Mouse (Mus musculus) heart, embryonic 11.5 days (tissue): ENCODE results near the gene Ppp1r11. TPM values are rescaled to one million over a fixed set of nuclear protein-coding genes. Genes with fewer than 3 reads are reported as not detected.
A peak's percentile ranks its signal among the peaks of the same experiment; 100 is the strongest.

ENCODE experiments used
- ATAC-seq: fragments of 200-750 bp; cut with Nextera tagmentation; replicated peaks from 2 replicates; pipeline ENCODE4 v1.8.0; 2017; ENCODE audit warnings: moderate library complexity; ENCODE audit not compliant: insufficient number of reproducible peaks, low FRiP score, low TSS enrichment
- H3K27ac ChIP-seq: fragments of 300-500 bp; sonication (generic); 2 replicates; pipeline ENCODE4 v1.5.1; 2014; ENCODE audit warnings: mild to moderate bottlenecking, low read depth, low read length
- H3K27me3 ChIP-seq: fragments of 300-500 bp; sonication (generic); 2 replicates; pipeline ENCODE4 v1.6.1; 2014; ENCODE audit warnings: mild to moderate bottlenecking, low read length, mixed read lengths; ENCODE audit not compliant: control insufficient read depth, insufficient read depth
- H3K36me3 ChIP-seq: fragments of 300-500 bp; sonication (generic); 2 replicates; pipeline ENCODE4 v1.6.1; 2014; ENCODE audit warnings: mild to moderate bottlenecking, low read length, moderate library complexity, mixed read lengths; ENCODE audit not compliant: control insufficient read depth, insufficient read depth
- H3K4me1 ChIP-seq: fragments of 300-500 bp; sonication (generic); 2 replicates; pipeline ENCODE4 v1.6.1; 2014; ENCODE audit warnings: low read length; ENCODE audit not compliant: control insufficient read depth, insufficient read depth
- H3K4me2 ChIP-seq: fragments of 300-500 bp; sonication (generic); 2 replicates; pipeline ENCODE4 v1.6.1; 2014; ENCODE audit warnings: mild to moderate bottlenecking, moderate library complexity
- H3K4me3 ChIP-seq: fragments of 300-500 bp; sonication (generic); 2 replicates; pipeline ENCODE4 v1.5.1; 2014; ENCODE audit warnings: low read depth, low read length
- H3K9ac ChIP-seq: fragments of 300-500 bp; sonication (generic); 2 replicates; pipeline ENCODE4 v1.6.1; 2014; ENCODE audit warnings: mild to moderate bottlenecking, low read depth, low read length, moderate library complexity
- H3K9me3 ChIP-seq: fragments of 300-500 bp; sonication (generic); replicated peaks from 2 replicates; pipeline ENCODE4 v1.6.1; 2016; ENCODE audit warnings: low read length; ENCODE audit not compliant: control insufficient read depth
- WGBS: fragments of 180-500 bp; shearing (Covaris S2); extraction: QIAGEN DNeasy Blood & Tissue Kit; methylation state at CpG from one replicate; pipeline ENCODE4 v1.1.7; 2014; ENCODE audit not compliant: insufficient replicate concordance; 5-methylcytosine and 5-hydroxymethylcytosine counted together
- polyA plus RNA-seq: library from polyadenylated mRNA; unstranded; fragments of >200 nt; fragmentation: Nextera tagmentation; extraction: Ambion mirVana; gene quantifications from 2 replicates; pipeline ENCODE4 v1.2.1, GENCODE M21; 2014

Ppp1r11 gene
- polyA plus RNA-seq, 1 experiment from 2014 or later, result 97.4 TPM

- no peak overlapping the region for H3K4me2 ChIP-seq
- no peak overlapping the region for H3K4me3 ChIP-seq
- no peaks in the 10 kb centered on the region for H3K9me3 ChIP-seq
- H3K27ac ChIP-seq, result no peak overlapping the region
- peaks cover 13% of the 10 kb centered on the region; the same call in 1 of the 2 replicates for H3K4me1 ChIP-seq
- H3K27me3 ChIP-seq, result peaks cover 27% of the 10 kb centered on the region
- H3K9ac ChIP-seq, result no peak overlapping the region
- WGBS, result 92% methylated on average over 8 of the region's 8 CpGs
- H3K36me3 ChIP-seq, result peaks cover 6% of the 10 kb centered on the region
- no peak for ATAC-seq
Measured at GRCm38 (mm10) chr17:36949265-36949664, 2.3 kb downstream of the Ppp1r11 start.

- Histone ChIP-seq H3K9ac (no peak overlapping the region), H3K4me1 (peaks cover 13% of the 10 kb centered on the region; the same call in 1 of the 2 replicates), H3K27me3 (peaks cover 37% of the 10 kb centered on the region), H3K36me3 (peaks cover 6% of the 10 kb centered on the region), H3K27ac (no peak overlapping the region), H3K4me3 (no peak overlapping the region), H3K9me3 (no peaks in the 10 kb centered on the region), H3K4me2 (no peak overlapping the region)
- ATAC-seq, result no peak
- WGBS, result 59% methylated on average over 1 of the region's 1 CpGs
Measured at GRCm38 (mm10) chr17:36948286-36948685, 3.3 kb downstream of the Ppp1r11 start.

- Histone ChIP-seq H3K4me2 (peak overlapping the region; percentile 76), H3K4me3 (peak overlapping the region; percentile 50), H3K4me1 (peaks cover 22% of the 10 kb centered on the region; the same call in 1 of the 2 replicates), H3K27ac (no peak overlapping the region), H3K36me3 (peaks cover 6% of the 10 kb centered on the region), H3K9me3 (no peaks in the 10 kb centered on the region), H3K27me3 (peaks cover 48% of the 10 kb centered on the region), H3K9ac (peak overlapping the region; percentile 65; the same call in 1 of the 2 replicates)
- 0 out of 2 replicates have a peak, but pooled peaks have one; percentile 33 for ATAC-seq
- 1% methylated on average over 62 of the region's 62 CpGs for WGBS
Measured at GRCm38 (mm10) chr17:36947051-36947819, 4.3 kb downstream of the Ppp1r11 start.

GRCm38 (mm10) chr17:36944121-36944775, 7.3 kb downstream of the Ppp1r11 start:
- H3K36me3 ChIP-seq, result peaks cover 5% of the 10 kb centered on the region
- no peak overlapping the region for H3K4me3 ChIP-seq
- no peak overlapping the region for H3K4me2 ChIP-seq
- H3K9ac ChIP-seq, result no peak overlapping the region
- ATAC-seq, result no peak
- H3K9me3 ChIP-seq, result no peaks in the 10 kb centered on the region
- peaks cover 70% of the 10 kb centered on the region for H3K27me3 ChIP-seq
- peaks cover 14% of the 10 kb centered on the region; the same call in 1 of the 2 replicates for H3K4me1 ChIP-seq
- no peak overlapping the region for H3K27ac ChIP-seq
- 26% methylated on average over 9 of the region's 9 CpGs for WGBS

- Histone ChIP-seq H3K36me3 (no peaks in the 10 kb centered on the region; the same call in 1 of the 2 replicates), H3K4me2 (no peak overlapping the region), H3K4me1 (peaks cover 14% of the 10 kb centered on the region; the same call in 1 of the 2 replicates), H3K9ac (no peak overlapping the region), H3K9me3 (no peaks in the 10 kb centered on the region), H3K4me3 (peak overlapping the region; percentile 42), H3K27ac (no peak overlapping the region), H3K27me3 (peaks cover 70% of the 10 kb centered on the region)
- 16% methylated on average over 5 of the region's 5 CpGs for WGBS
- ATAC-seq, result no peak
Measured at GRCm38 (mm10) chr17:36943691-36944090, 7.8 kb downstream of the Ppp1r11 start.

- no peak within 1 kb of the TSS for H3K9ac ChIP-seq
- ATAC-seq, result no peak
- no peaks in the 10 kb centered on the region for H3K36me3 ChIP-seq
- no peak within 1 kb of the TSS for H3K27ac ChIP-seq
- peak within 1 kb of the TSS; percentile 74 for H3K4me2 ChIP-seq
- H3K4me3 ChIP-seq, result peak within 1 kb of the TSS; percentile 42
- H3K27me3 ChIP-seq, result peaks cover 68% of the 10 kb centered on the region
- H3K9me3 ChIP-seq, result no peaks in the 10 kb centered on the region
- WGBS, result 2% methylated on average over 59 of the region's 59 CpGs
- peaks cover 14% of the 10 kb centered on the region; the same call in 1 of the 2 replicates for H3K4me1 ChIP-seq
Measured at GRCm38 (mm10) chr17:36942791-36943471, 8.6 kb downstream of the Ppp1r11 start, which contains the start of gene Rnf39. Rnf39 (plus strand) TSS chr17:36942918.

- Histone ChIP-seq H3K4me2 (peak overlapping the region; percentile 74), H3K36me3 (no peaks in the 10 kb centered on the region), H3K4me1 (peaks cover 10% of the 10 kb centered on the region; the same call in 1 of the 2 replicates), H3K4me3 (peak overlapping the region; percentile 42), H3K27me3 (peaks cover 67% of the 10 kb centered on the region), H3K9me3 (no peaks in the 10 kb centered on the region), H3K9ac (no peak overlapping the region), H3K27ac (no peak overlapping the region)
- no peak for ATAC-seq
- WGBS, result 59% methylated on average over 10 of the region's 10 CpGs
Measured at GRCm38 (mm10) chr17:36942391-36942790, 9.2 kb downstream of the Ppp1r11 start.

- H3K4me1 ChIP-seq, result peaks cover 7% of the 10 kb centered on the region; the same call in 1 of the 2 replicates
- no peak overlapping the region for H3K4me3 ChIP-seq
- no peaks in the 10 kb centered on the region for H3K9me3 ChIP-seq
- ATAC-seq, result no peak
- no peak overlapping the region for H3K9ac ChIP-seq
- 61% methylated on average over 2 of the region's 2 CpGs for WGBS
- H3K4me2 ChIP-seq, result no peak overlapping the region
- H3K27ac ChIP-seq, result no peak overlapping the region
- no peaks in the 10 kb centered on the region for H3K36me3 ChIP-seq
- H3K27me3 ChIP-seq, result peaks cover 31% of the 10 kb centered on the region
Measured at GRCm38 (mm10) chr17:36938056-36938455, 13.5 kb downstream of the Ppp1r11 start.
